Mouse (Mus musculus): ENCODE data around the gene Reep3.

Reep3 gene

GRCm38 (mm10) chr10:67083446-67084166, 13.1 kb downstream of the Reep3 start:
- peak; percentile 97 for DNase-seq (ENCODE audit: low read depth, low spot score)

GRCm38 (mm10) chr10:67082531-67082930, 14.2 kb downstream of the Reep3 start:
- no peak for DNase-seq (ENCODE audit: low read depth, low spot score)

- DNase-seq (ENCODE audit: low read depth, low spot score): no peak
These were observed 15.3 kb downstream of the Reep3 start for GRCm38 (mm10) chr10:67081206-67082007.

GRCm38 (mm10) chr10:67079030-67079429, 17.7 kb downstream of the Reep3 start:
- DNase-seq (ENCODE audit: low read depth, low spot score): no peak

GRCm38 (mm10) chr10:67075931-67076878, 20.5 kb downstream of the Reep3 start:
- DNase-seq (ENCODE audit: low read depth, low spot score): peak; percentile 97

GRCm38 (mm10) chr10:67073577-67073976, 23.2 kb downstream of the Reep3 start:
- DNase-seq (ENCODE audit: low read depth, low spot score): no peak

- DNase-seq (ENCODE audit: low read depth, low spot score): no peak
These were observed 24.1 kb downstream of the Reep3 start for GRCm38 (mm10) chr10:67072600-67072999.

- no peak for DNase-seq (ENCODE audit: low read depth, low spot score)
These were observed 24.9 kb downstream of the Reep3 start for GRCm38 (mm10) chr10:67071884-67072283.

- peak; percentile 32 for DNase-seq (ENCODE audit: low read depth, low spot score)
These were observed 25.4 kb downstream of the Reep3 start for GRCm38 (mm10) chr10:67071389-67071788.

- DNase-seq (ENCODE audit: low read depth, low spot score): no peak
These were observed 27.7 kb downstream of the Reep3 start for GRCm38 (mm10) chr10:67069013-67069412.

- DNase-seq (ENCODE audit: low read depth, low spot score): peak; percentile 41
These were observed 30.3 kb downstream of the Reep3 start for GRCm38 (mm10) chr10:67066421-67066820.

- no peak for DNase-seq (ENCODE audit: low read depth, low spot score)
These were observed 30.8 kb downstream of the Reep3 start for GRCm38 (mm10) chr10:67065927-67066326.

- peak; percentile 60 for DNase-seq (ENCODE audit: low read depth, low spot score)
These were observed 31.4 kb downstream of the Reep3 start for GRCm38 (mm10) chr10:67065277-67065887.

GRCm38 (mm10) chr10:67061823-67062222, 34.9 kb downstream of the Reep3 start:
- no peak for DNase-seq (ENCODE audit: low read depth, low spot score)

GRCm38 (mm10) chr10:67061367-67061801, 35.4 kb downstream of the Reep3 start:
- peak; percentile 92 for DNase-seq (ENCODE audit: low read depth, low spot score)

GRCm38 (mm10) chr10:67058702-67059101, 38.0 kb downstream of the Reep3 start:
- no peak for DNase-seq (ENCODE audit: low read depth, low spot score)

- DNase-seq (ENCODE audit: low read depth, low spot score): peak; percentile 93
These were observed 38.4 kb downstream of the Reep3 start for GRCm38 (mm10) chr10:67058297-67058696.

GRCm38 (mm10) chr10:67057696-67058095, 39.0 kb downstream of the Reep3 start:
- DNase-seq (ENCODE audit: low read depth, low spot score): peak; percentile 64

- DNase-seq (ENCODE audit: low read depth, low spot score): no peak
These were observed 39.5 kb downstream of the Reep3 start for GRCm38 (mm10) chr10:67057208-67057607.

- DNase-seq (ENCODE audit: low read depth, low spot score): peak; percentile 97
These were observed 40.6 kb downstream of the Reep3 start for GRCm38 (mm10) chr10:67055867-67056856.
